Mouse (Mus musculus): ENCODE measurements around the gene Iqsec1. TPM values are rescaled to one million over a fixed set of nuclear protein-coding genes. Genes with fewer than 3 reads are reported as not detected.

Gene Iqsec1
- total and polyA plus RNA-seq, 2 experiments from 2014 or later, result 34.5 to 149 TPM

GRCm38 (mm10) chr6:90775606-90776005, 212.9 kb downstream of the Iqsec1 start:
- no peak for TF ChIP-seq CTCF (IDR thresholded peaks at IDR 0.05)
- Histone ChIP-seq H3K27ac (ENCODE audit: low read depth, low read length) (no peak overlapping the region), H3K4me3 (ENCODE audit: low read depth, low read length) (no peak overlapping the region), H3K27me3 (ENCODE audit: insufficient read depth, low read length) (no peaks in the 10 kb centered on the region), H3K9ac (replicated peaks; ENCODE audit: low read length, poor library complexity, severe bottlenecking) (no peak overlapping the region), H3K36me3 (ENCODE audit: insufficient read depth, low read length) (no peaks in the 10 kb centered on the region), H3K4me2 (ENCODE audit: low read depth, low read length, poor library complexity, severe bottlenecking) (no peak overlapping the region), H3K4me1 (ENCODE audit: insufficient read depth, low read length) (no peaks in the 10 kb centered on the region; the same call in 1 of the 2 replicates), H3K9me3 (ENCODE audit: low read length) (no peaks in the 10 kb centered on the region)
- ATAC-seq (ENCODE audit: low FRiP score), result no peak
- DNase-seq (ENCODE audit: low spot score), result no peak
- WGBS, result 91% methylated on average over 1 of the region's 1 CpGs

GRCm38 (mm10) chr6:90773811-90774233, 214.7 kb downstream of the Iqsec1 start:
- ATAC-seq (ENCODE audit: low FRiP score), result peak; percentile 47; the same call in 1 of the 2 replicates
- Histone ChIP-seq H3K4me3 (ENCODE audit: low read depth, low read length) (no peak overlapping the region), H3K9ac (replicated peaks; ENCODE audit: low read length, poor library complexity, severe bottlenecking) (no peak overlapping the region), H3K4me1 (ENCODE audit: insufficient read depth, low read length) (no peaks in the 10 kb centered on the region; the same call in 1 of the 2 replicates), H3K9me3 (ENCODE audit: low read length) (no peaks in the 10 kb centered on the region), H3K4me2 (ENCODE audit: low read depth, low read length, poor library complexity, severe bottlenecking) (no peak overlapping the region), H3K27me3 (ENCODE audit: insufficient read depth, low read length) (no peaks in the 10 kb centered on the region), H3K27ac (ENCODE audit: low read depth, low read length) (no peak overlapping the region), H3K36me3 (ENCODE audit: insufficient read depth, low read length) (no peaks in the 10 kb centered on the region)
- no peak for TF ChIP-seq CTCF (IDR thresholded peaks at IDR 0.05)
- peak; percentile 67 for DNase-seq (ENCODE audit: low spot score)

DNA sequence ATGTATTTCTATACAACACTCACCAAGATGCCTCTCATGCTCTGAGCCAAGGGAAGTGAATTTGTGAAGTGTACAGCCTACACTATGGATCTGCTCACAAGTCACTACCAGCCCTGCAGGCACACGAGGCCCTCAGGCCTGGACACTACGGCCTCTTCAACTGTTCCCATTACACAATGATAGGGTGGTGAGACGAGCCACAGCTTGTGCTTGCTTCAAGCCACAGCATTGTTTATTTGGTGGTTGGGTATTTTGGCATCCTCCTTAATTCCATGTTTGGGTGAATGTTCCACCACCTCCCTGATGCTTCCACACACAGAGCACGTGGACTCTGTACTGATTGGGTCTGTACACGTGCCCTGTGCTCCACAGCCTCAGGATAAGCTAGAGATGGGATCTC, 216.4 kb downstream of the Iqsec1 start:
- no peak for TF ChIP-seq CTCF (IDR thresholded peaks at IDR 0.05)
- no peak for DNase-seq (ENCODE audit: low spot score)
- Histone ChIP-seq H3K27ac (ENCODE audit: low read depth, low read length) (no peak overlapping the region), H3K9ac (replicated peaks; ENCODE audit: low read length, poor library complexity, severe bottlenecking) (no peak overlapping the region), H3K36me3 (ENCODE audit: insufficient read depth, low read length) (no peaks in the 10 kb centered on the region), H3K27me3 (ENCODE audit: insufficient read depth, low read length) (no peaks in the 10 kb centered on the region), H3K4me1 (ENCODE audit: insufficient read depth, low read length) (no peaks in the 10 kb centered on the region; the same call in 1 of the 2 replicates), H3K4me2 (ENCODE audit: low read depth, low read length, poor library complexity, severe bottlenecking) (no peak overlapping the region), H3K4me3 (ENCODE audit: low read depth, low read length) (no peak overlapping the region), H3K9me3 (ENCODE audit: low read length) (no peaks in the 10 kb centered on the region)
- no peak for ATAC-seq (ENCODE audit: low FRiP score)
- 91% methylated on average over 5 of the region's 5 CpGs for WGBS

- H3K4me3 ChIP-seq (ENCODE audit: low read depth, low read length), result no peak overlapping the region
- no peaks in the 10 kb centered on the region for H3K9me3 ChIP-seq (ENCODE audit: low read length)
- no peak for TF ChIP-seq CTCF (IDR thresholded peaks at IDR 0.05)
- peaks cover 4% of the 10 kb centered on the region; the same call in 1 of the 2 replicates for H3K4me1 ChIP-seq (ENCODE audit: insufficient read depth, low read length)
- no peaks in the 10 kb centered on the region for H3K27me3 ChIP-seq (ENCODE audit: insufficient read depth, low read length)
- no peak overlapping the region for H3K27ac ChIP-seq (ENCODE audit: low read depth, low read length)
- no peak overlapping the region for H3K9ac ChIP-seq (replicated peaks; ENCODE audit: low read length, poor library complexity, severe bottlenecking)
- DNase-seq (ENCODE audit: low spot score) (no peak), ATAC-seq (ENCODE audit: low FRiP score) (no peak)
- WGBS, result 81% methylated on average over 2 of the region's 2 CpGs
- H3K36me3 ChIP-seq (ENCODE audit: insufficient read depth, low read length), result no peaks in the 10 kb centered on the region
- H3K4me2 ChIP-seq (ENCODE audit: low read depth, low read length, poor library complexity, severe bottlenecking), result no peak overlapping the region
Observed at GRCm38 (mm10) chr6:90768526-90768925, 220.0 kb downstream of the Iqsec1 start.

- no peak overlapping the region for H3K4me2 ChIP-seq (ENCODE audit: low read depth, low read length, poor library complexity, severe bottlenecking)
- H3K4me3 ChIP-seq (ENCODE audit: low read depth, low read length), result no peak overlapping the region
- no peaks in the 10 kb centered on the region for H3K36me3 ChIP-seq (ENCODE audit: insufficient read depth, low read length)
- ATAC-seq (ENCODE audit: low FRiP score) (no peak), DNase-seq (ENCODE audit: low spot score) (no peak)
- H3K27me3 ChIP-seq (ENCODE audit: insufficient read depth, low read length), result no peaks in the 10 kb centered on the region
- H3K27ac ChIP-seq (ENCODE audit: low read depth, low read length), result no peak overlapping the region
- H3K4me1 ChIP-seq (ENCODE audit: insufficient read depth, low read length), result peaks cover 4% of the 10 kb centered on the region; the same call in 1 of the 2 replicates
- no peak overlapping the region for H3K9ac ChIP-seq (replicated peaks; ENCODE audit: low read length, poor library complexity, severe bottlenecking)
- H3K9me3 ChIP-seq (ENCODE audit: low read length), result no peaks in the 10 kb centered on the region
- WGBS, result 100% methylated on average over 1 of the region's 1 CpGs
- TF ChIP-seq CTCF (IDR thresholded peaks at IDR 0.05), result no peak
Observed at GRCm38 (mm10) chr6:90767874-90768273, 220.6 kb downstream of the Iqsec1 start.

DNA sequence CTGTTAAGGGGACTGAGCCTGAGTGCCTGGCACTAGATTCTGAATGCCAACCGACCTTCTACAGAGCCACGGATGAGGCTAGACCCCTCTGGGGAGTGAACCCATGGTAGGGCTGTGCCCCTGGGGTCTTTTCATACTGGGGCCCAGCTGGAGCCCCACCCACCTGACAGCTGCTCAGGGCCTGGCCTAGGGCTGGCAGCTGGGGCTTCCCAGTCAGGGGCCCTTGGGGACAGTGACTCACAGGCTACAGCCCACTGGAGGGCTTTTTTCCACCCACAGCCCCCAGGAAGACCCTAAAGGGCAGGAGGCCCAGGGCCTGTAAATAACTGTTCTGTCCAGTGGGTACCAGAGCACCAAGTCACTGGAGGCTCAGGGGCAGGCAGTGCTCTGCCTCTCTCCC, 223.7 kb downstream of the Iqsec1 start:
- 25% methylated on average over 2 of the region's 2 CpGs for WGBS
- Histone ChIP-seq H3K36me3 (ENCODE audit: insufficient read depth, low read length) (no peaks in the 10 kb centered on the region), H3K27ac (ENCODE audit: low read depth, low read length) (peak overlapping the region; percentile 32; the same call in 1 of the 2 replicates), H3K27me3 (ENCODE audit: insufficient read depth, low read length) (no peaks in the 10 kb centered on the region), H3K9me3 (ENCODE audit: low read length) (no peaks in the 10 kb centered on the region), H3K4me2 (ENCODE audit: low read depth, low read length, poor library complexity, severe bottlenecking) (no peak overlapping the region), H3K9ac (replicated peaks; ENCODE audit: low read length, poor library complexity, severe bottlenecking) (no peak overlapping the region), H3K4me3 (ENCODE audit: low read depth, low read length) (no peak overlapping the region), H3K4me1 (ENCODE audit: insufficient read depth, low read length) (peaks cover 7% of the 10 kb centered on the region; the same call in 1 of the 2 replicates)
- no peak for DNase-seq (ENCODE audit: low spot score)
- TF ChIP-seq CTCF (IDR thresholded peaks at IDR 0.05), result no peak
- no peak for ATAC-seq (ENCODE audit: low FRiP score)
